Mouse (Mus musculus): Measurements from ENCODE around the gene Olfr1152. TPM values are rescaled to one million over a fixed set of nuclear protein-coding genes. Genes with fewer than 3 reads are reported as not detected.

Gene Olfr1152
- polyA plus RNA-seq, 1 experiment: not detected

DNA sequence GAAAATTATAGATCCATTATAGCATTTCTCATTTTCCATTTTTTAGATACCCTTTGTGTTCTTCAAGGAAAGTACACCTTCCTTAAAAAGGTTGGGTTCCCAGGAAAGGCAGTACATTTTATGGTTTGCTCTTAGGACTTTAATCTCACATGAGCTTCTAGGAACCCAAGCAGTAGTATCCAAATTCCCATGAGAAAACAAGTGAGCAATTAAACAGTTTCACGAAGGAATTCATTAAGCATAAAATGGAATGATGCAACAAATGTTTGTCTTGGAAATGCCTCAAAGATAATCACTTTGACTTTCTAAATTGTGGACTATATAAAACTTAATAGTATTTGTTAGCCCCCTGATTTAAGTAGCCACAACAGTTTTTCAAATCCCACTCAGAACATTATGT lies 38.8 kb downstream of the Olfr1152 start, which contains the start of gene Olfr1154:
Olfr1154 (minus strand) TSS at position 101 of the 400 bp plus-strand sequence.
- Histone ChIP-seq H3K27me3 (ENCODE audit: control insufficient read depth, insufficient read depth, insufficient read length) (no peaks in the 10 kb centered on the region), H3K79me3 (ENCODE audit: low read depth) (no peaks in the 10 kb centered on the region), H3ac (ENCODE audit: control insufficient read depth, insufficient read length, low read depth) (no peak within 1 kb of the TSS), H3K4me3 (ENCODE audit: insufficient read depth, poor library complexity, severe bottlenecking) (no peak within 1 kb of the TSS), H3K79me2 (ENCODE audit: control insufficient read depth, insufficient read depth) (no peaks in the 10 kb centered on the region), H3K36me3 (ENCODE audit: control insufficient read depth, insufficient read depth) (no peaks in the 10 kb centered on the region)
- TF ChIP-seq MYOG (IDR thresholded peaks at IDR 0.05; ENCODE audit: control insufficient read depth, extremely low read depth, insufficient read length): no peak
- TF ChIP-seq MAX (IDR thresholded peaks at IDR 0.05): no peak
- TF ChIP-seq MYOD1 (IDR thresholded peaks at IDR 0.05; ENCODE audit: control insufficient read depth, insufficient read length, low read depth): no peak
- TF ChIP-seq CEBPB (IDR thresholded peaks at IDR 0.05; ENCODE audit: low read depth): no peak
- TF ChIP-seq CTCF (IDR thresholded peaks at IDR 0.05; ENCODE audit: control insufficient read depth, insufficient read depth, insufficient read length): no peak
- TF ChIP-seq USF1 (IDR thresholded peaks at IDR 0.05; ENCODE audit: low read depth): no peak
- no peak for TF ChIP-seq FOSL1 (IDR thresholded peaks at IDR 0.05; ENCODE audit: insufficient read depth, low read length, poor library complexity, severe bottlenecking)

Other genes starting within 250 kb of the Olfr1152 start
- gene Olfr1131, start 239.4 kb upstream of the Olfr1152 start, polyA plus RNA-seq (2012; fragmentation: generic; extraction: Trizol): not detected
- not detected for gene Olfr1132, start 229.0 kb upstream of the Olfr1152 start, polyA plus RNA-seq (2012; fragmentation: generic; extraction: Trizol)
- gene Olfr1133, start 219.1 kb upstream of the Olfr1152 start, polyA plus RNA-seq (2012; fragmentation: generic; extraction: Trizol): not detected
- not detected for gene Olfr1134, start 208.0 kb upstream of the Olfr1152 start, polyA plus RNA-seq (2012; fragmentation: generic; extraction: Trizol)
- gene Olfr1135, start 192.8 kb upstream of the Olfr1152 start, polyA plus RNA-seq (2012; fragmentation: generic; extraction: Trizol): not detected
- gene Olfr1136, start 172.5 kb upstream of the Olfr1152 start, polyA plus RNA-seq (2012; fragmentation: generic; extraction: Trizol): not detected
- gene Olfr1137, start 153.3 kb upstream of the Olfr1152 start, polyA plus RNA-seq (2012; fragmentation: generic; extraction: Trizol): not detected
- not detected for gene Olfr1138, start 126.5 kb upstream of the Olfr1152 start, polyA plus RNA-seq (2012; fragmentation: generic; extraction: Trizol)
- gene Olfr1140, start 122.7 kb upstream of the Olfr1152 start, polyA plus RNA-seq (2012; fragmentation: generic; extraction: Trizol): not detected
- not detected for gene Olfr1141, start 112.5 kb upstream of the Olfr1152 start, polyA plus RNA-seq (2012; fragmentation: generic; extraction: Trizol)
- not detected for gene Olfr152, start 87.0 kb upstream of the Olfr1152 start, polyA plus RNA-seq (2012; fragmentation: generic; extraction: Trizol)
- not detected for gene Olfr1143, start 65.9 kb upstream of the Olfr1152 start, polyA plus RNA-seq (2012; fragmentation: generic; extraction: Trizol)
- gene Olfr1145, start 56.7 kb upstream of the Olfr1152 start, polyA plus RNA-seq (2012; fragmentation: generic; extraction: Trizol): not detected
- not detected for gene Olfr1148, start 36.0 kb upstream of the Olfr1152 start, polyA plus RNA-seq (2012; fragmentation: generic; extraction: Trizol)
- not detected for gene Olfr1150-ps1, start 22.5 kb upstream of the Olfr1152 start, polyA plus RNA-seq (2012; fragmentation: generic; extraction: Trizol)
- not detected for gene Olfr1151, start 10.6 kb upstream of the Olfr1152 start, polyA plus RNA-seq (2012; fragmentation: generic; extraction: Trizol)
- gene Olfr1153, start 28.5 kb downstream of the Olfr1152 start, polyA plus RNA-seq (2012; fragmentation: generic; extraction: Trizol): not detected
- gene Olfr1154, start 38.7 kb downstream of the Olfr1152 start, polyA plus RNA-seq (2012; fragmentation: generic; extraction: Trizol): not detected
- not detected for gene Olfr1155, start 78.6 kb downstream of the Olfr1152 start, polyA plus RNA-seq (2012; fragmentation: generic; extraction: Trizol)
- not detected for gene Olfr1156, start 86.6 kb downstream of the Olfr1152 start, polyA plus RNA-seq (2012; fragmentation: generic; extraction: Trizol)
- not detected for gene Olfr1157, start 101.8 kb downstream of the Olfr1152 start, polyA plus RNA-seq (2012; fragmentation: generic; extraction: Trizol)
- not detected for gene Olfr74, start 108.2 kb downstream of the Olfr1152 start, polyA plus RNA-seq (2012; fragmentation: generic; extraction: Trizol)
- not detected for gene Olfr1158, start 123.6 kb downstream of the Olfr1152 start, polyA plus RNA-seq (2012; fragmentation: generic; extraction: Trizol)
- not detected for gene Olfr1160, start 141.8 kb downstream of the Olfr1152 start, polyA plus RNA-seq (2012; fragmentation: generic; extraction: Trizol)
- gene Olfr1161, start 156.3 kb downstream of the Olfr1152 start, polyA plus RNA-seq (2012; fragmentation: generic; extraction: Trizol): not detected
- gene Olfr73, start 171.2 kb downstream of the Olfr1152 start, polyA plus RNA-seq (2012; fragmentation: generic; extraction: Trizol): not detected
- not detected for gene Olfr1162, start 184.6 kb downstream of the Olfr1152 start, polyA plus RNA-seq (2012; fragmentation: generic; extraction: Trizol)
- not detected for gene Olfr1163, start 205.3 kb downstream of the Olfr1152 start, polyA plus RNA-seq (2012; fragmentation: generic; extraction: Trizol)
- gene Olfr1164, start 227.5 kb downstream of the Olfr1152 start, polyA plus RNA-seq (2012; fragmentation: generic; extraction: Trizol): not detected

Measured in C2C12 (cell line).